Mouse (Mus musculus) CH12.LX (cell line): ENCODE data around the gene Slc44a5. TPM values are rescaled to one million over a fixed set of nuclear protein-coding genes. Genes with fewer than 3 reads are reported as not detected.

Source experiments
- DNase-seq: peaks from one replicate; pipeline ENCODE4 v3.0.0-alpha.2; 2013; ENCODE audit errors: extremely low read depth
- H3K27ac ChIP-seq: 2 replicates; pipeline ENCODE4 v1.5.1; 2012; ENCODE audit warnings: low read depth, mild to moderate bottlenecking, control low read depth, moderate library complexity; ENCODE audit not compliant: insufficient read depth
- H3K27me3 ChIP-seq: replicated peaks from 2 replicates; pipeline ENCODE3; 2012; ENCODE audit warnings: inconsistent platforms
- H3K36me3 ChIP-seq, 2 experiments: replicated peaks in 1 of 2; 2 replicates each; pipeline versions ENCODE3 to v1.6.1; 2012; ENCODE audit warnings: inconsistent platforms in 1 of 2, low read length in 1 of 2, mild to moderate bottlenecking in 1 of 2, mixed read lengths in 1 of 2, moderate library complexity in 1 of 2; ENCODE audit not compliant: control insufficient read depth in 1 of 2, insufficient read depth in 1 of 2
- H3K4me1 ChIP-seq, 2 experiments: 2 replicates each; pipeline ENCODE4 v1.6.1; 2012; ENCODE audit warnings: inconsistent platforms in 1 of 2, moderate library complexity in 1 of 2; ENCODE audit not compliant: insufficient read depth in 2 of 2, control insufficient read depth in 1 of 2
- H3K4me2 ChIP-seq: 2 replicates; pipeline ENCODE4 v1.6.1; 2012; ENCODE audit warnings: low read depth, mild to moderate bottlenecking, control low read depth; ENCODE audit not compliant: poor library complexity, insufficient read depth, severe bottlenecking
- H3K4me3 ChIP-seq, 3 experiments: fragments of 150-350 bp in 1 of 3; sonication (generic) in 1 of 3; replicated peaks in 1 of 3; 2 replicates each; pipeline versions ENCODE3 to v1.5.1; 2011 to 2012; ENCODE audit warnings: low read depth in 2 of 3, low read length in 2 of 3, mild to moderate bottlenecking in 2 of 3, moderate library complexity in 2 of 3, control low read depth in 1 of 3, improper control_type of control experiment in 1 of 3, inconsistent platforms in 1 of 3, mixed read lengths in 1 of 3; ENCODE audit not compliant: poor library complexity in 1 of 3
- H3K79me2 ChIP-seq: replicated peaks from 2 replicates; pipeline ENCODE4 v1.6.1; 2012; ENCODE audit warnings: mild to moderate bottlenecking, moderate library complexity; ENCODE audit not compliant: control insufficient read depth, poor library complexity, insufficient read depth, severe bottlenecking; ENCODE audit errors: extremely low read depth
- H3K9ac ChIP-seq: 2 replicates; pipeline ENCODE4 v1.6.1; 2012; ENCODE audit warnings: low read depth, mild to moderate bottlenecking, control low read depth, moderate library complexity; ENCODE audit not compliant: insufficient read depth
- H3K9me3 ChIP-seq: replicated peaks from 2 replicates; pipeline ENCODE3; 2012; ENCODE audit warnings: low read length, inconsistent platforms, mixed read lengths
- BHLHE40 ChIP-seq: IDR thresholded peaks from 2 replicates; pipeline ENCODE4 v1.6.1; 2011; ENCODE audit warnings: mild to moderate bottlenecking, low read depth, low read length, improper control_type of control experiment
- E2F4 ChIP-seq: IDR thresholded peaks from 2 replicates; pipeline ENCODE4 v1.6.1; 2011; ENCODE audit warnings: low read depth, low read length, improper control_type of control experiment; ENCODE audit not compliant: insufficient replicate concordance
- ELF1 ChIP-seq: IDR thresholded peaks from 2 replicates; pipeline ENCODE4 v1.6.1; 2014; ENCODE audit warnings: low read depth, mild to moderate bottlenecking, inconsistent platforms, low read length, improper control_type of control experiment
- EP300 ChIP-seq: IDR thresholded peaks from 2 replicates; pipeline ENCODE4 v1.6.1; 2011; ENCODE audit warnings: low read length, improper control_type of control experiment
- ETS1 ChIP-seq: conservative IDR thresholded peaks from 2 replicates; pipeline ENCODE4 v1.6.1; 2012; ENCODE audit warnings: low read depth, mild to moderate bottlenecking, inconsistent platforms, low read length, improper control_type of control experiment, moderate library complexity
- GABPA ChIP-seq: IDR thresholded peaks from 2 replicates; pipeline ENCODE4 v1.6.1; 2012; ENCODE audit warnings: low read depth, low read length, improper control_type of control experiment, inconsistent platforms; ENCODE audit not compliant: insufficient replicate concordance
- HCFC1 ChIP-seq: IDR thresholded peaks from 2 replicates; pipeline ENCODE4 v1.6.1; 2012; ENCODE audit warnings: low read depth, mild to moderate bottlenecking, inconsistent platforms, low read length, improper control_type of control experiment
- IRF4 ChIP-seq: IDR thresholded peaks from 2 replicates; pipeline ENCODE4 v1.6.1; 2014; ENCODE audit warnings: low read depth, mild to moderate bottlenecking, inconsistent platforms, low read length, improper control_type of control experiment
- JUN ChIP-seq: IDR thresholded peaks from 2 replicates; pipeline ENCODE4 v1.6.1; 2011; ENCODE audit warnings: low read depth, mild to moderate bottlenecking, low read length, improper control_type of control experiment, moderate library complexity; ENCODE audit not compliant: insufficient read depth
- JUND ChIP-seq: conservative IDR thresholded peaks from 2 replicates; pipeline ENCODE4 v1.6.1; 2011; ENCODE audit warnings: low read depth, low read length, improper control_type of control experiment
- KAT2A ChIP-seq: IDR thresholded peaks from 2 replicates; pipeline ENCODE4 v1.6.1; 2012; ENCODE audit warnings: low read length, improper control_type of control experiment, inconsistent platforms; ENCODE audit not compliant: insufficient replicate concordance
- MAFK ChIP-seq: IDR thresholded peaks from 2 replicates; pipeline ENCODE4 v1.6.1; 2011; ENCODE audit warnings: low read length, improper control_type of control experiment; ENCODE audit not compliant: insufficient replicate concordance
- MAX ChIP-seq: IDR thresholded peaks from 2 replicates; pipeline ENCODE4 v1.6.1; 2011; ENCODE audit warnings: low read length, improper control_type of control experiment
- MAZ ChIP-seq: IDR thresholded peaks from 2 replicates; pipeline ENCODE4 v1.6.1; 2012; ENCODE audit warnings: low read depth, mild to moderate bottlenecking, inconsistent platforms, low read length, improper control_type of control experiment, moderate library complexity
- MEF2A ChIP-seq: IDR thresholded peaks from 2 replicates; pipeline ENCODE4 v1.6.1; 2014; ENCODE audit warnings: low read depth, mild to moderate bottlenecking, inconsistent platforms, low read length, improper control_type of control experiment, borderline replicate concordance
- MXI1 ChIP-seq: IDR thresholded peaks from 2 replicates; pipeline ENCODE4 v1.6.1; 2011; ENCODE audit warnings: mild to moderate bottlenecking, low read depth, low read length, improper control_type of control experiment
- NELFE ChIP-seq: IDR thresholded peaks from 2 replicates; pipeline ENCODE4 v1.6.1; 2011; ENCODE audit warnings: low read depth, low read length, improper control_type of control experiment
- PAX5 ChIP-seq: IDR thresholded peaks from 2 replicates; pipeline ENCODE4 v1.6.1; 2012; ENCODE audit warnings: low read length, inconsistent platforms, mixed read lengths
- POLR2A ChIP-seq: IDR thresholded peaks from 2 replicates; pipeline ENCODE4 v1.6.1; 2011; ENCODE audit warnings: low read depth, mild to moderate bottlenecking, improper control_type of control experiment, low read length
- POLR2AphosphoS2 ChIP-seq: IDR thresholded peaks from 2 replicates; pipeline ENCODE4 v1.6.1; 2011; ENCODE audit warnings: low read depth, low read length, improper control_type of control experiment
- RAD21 ChIP-seq: IDR thresholded peaks from 2 replicates; pipeline ENCODE4 v1.6.1; 2011; ENCODE audit warnings: low read depth, mild to moderate bottlenecking, low read length, improper control_type of control experiment, moderate library complexity
- SMC3 ChIP-seq: IDR thresholded peaks from 2 replicates; pipeline ENCODE4 v1.6.1; 2011; ENCODE audit warnings: low read depth, low read length, improper control_type of control experiment
- TBP ChIP-seq: conservative IDR thresholded peaks from 2 replicates; pipeline ENCODE4 v1.6.1; 2011; ENCODE audit warnings: low read depth, low read length, improper control_type of control experiment
- TCF12 ChIP-seq: IDR thresholded peaks from 2 replicates; pipeline ENCODE4 v1.6.1; 2014; ENCODE audit warnings: low read depth, mild to moderate bottlenecking, inconsistent platforms, low read length, improper control_type of control experiment
- UBTF ChIP-seq: IDR thresholded peaks from 2 replicates; pipeline ENCODE4 v1.6.1; 2012; ENCODE audit warnings: low read depth, mild to moderate bottlenecking, inconsistent platforms, low read length, improper control_type of control experiment, moderate library complexity
- USF1 ChIP-seq: IDR thresholded peaks from 2 replicates; pipeline ENCODE4 v1.6.1; 2014; ENCODE audit warnings: low read depth, mild to moderate bottlenecking, inconsistent platforms, low read length, improper control_type of control experiment
- USF2 ChIP-seq: conservative IDR thresholded peaks from 2 replicates; pipeline ENCODE4 v1.6.1; 2011; ENCODE audit warnings: low read depth, low read length, improper control_type of control experiment
- ZC3H11A ChIP-seq: IDR thresholded peaks from 2 replicates; pipeline ENCODE4 v1.6.1; 2012; ENCODE audit warnings: low read depth, mild to moderate bottlenecking, inconsistent platforms, low read length, improper control_type of control experiment
- ZMIZ1 ChIP-seq: IDR thresholded peaks from 2 replicates; pipeline ENCODE4 v1.6.1; 2012; ENCODE audit warnings: low read depth, mild to moderate bottlenecking, inconsistent platforms, low read length, improper control_type of control experiment
- ZNF384 ChIP-seq: IDR thresholded peaks from 2 replicates; pipeline ENCODE4 v1.6.1; 2012; ENCODE audit warnings: low read depth, low read length, improper control_type of control experiment, inconsistent platforms
- dilution Hi-C: fragments of 300-500 bp; cut with MboI; formaldehyde crosslinking; loops from 2 replicates; pipeline ENCODE4 v1.14.3; 2020; ENCODE audit warnings: low sequenced_read_pairs; ENCODE audit not compliant: extremely low pct_unique_long_range_greater_than_20kb, extremely low pct_ligation_motif_present
- in situ Hi-C: fragments of 300-500 bp; cut with MboI; formaldehyde crosslinking; loops from 3 replicates; pipeline ENCODE4 v1.14.3; 2019; ENCODE audit warnings: low sequenced_read_pairs, low pct_ligation_motif_present, low pct_unique_long_range_greater_than_20kb, mixed read lengths
- polyA plus RNA-seq: library from polyadenylated mRNA; unstranded; fragments of >175 nt; gene quantifications from 2 replicates; pipeline ENCODE4 v1.2.1, GENCODE M21; 2012; ENCODE audit warnings: low read depth; ENCODE audit not compliant: insufficient read length
- total RNA-seq, 2 experiments: library from RNA; depleted of rRNA; stranded (reverse); fragments of 300-350 nt in 1 of 2; fragments of >200 nt in 1 of 2; gene quantifications; 2 replicates each; pipeline ENCODE4 v1.2.3; 2012 to 2014

Slc44a5 gene
- total and polyA plus RNA-seq, 3 experiments = not detected

DNA sequence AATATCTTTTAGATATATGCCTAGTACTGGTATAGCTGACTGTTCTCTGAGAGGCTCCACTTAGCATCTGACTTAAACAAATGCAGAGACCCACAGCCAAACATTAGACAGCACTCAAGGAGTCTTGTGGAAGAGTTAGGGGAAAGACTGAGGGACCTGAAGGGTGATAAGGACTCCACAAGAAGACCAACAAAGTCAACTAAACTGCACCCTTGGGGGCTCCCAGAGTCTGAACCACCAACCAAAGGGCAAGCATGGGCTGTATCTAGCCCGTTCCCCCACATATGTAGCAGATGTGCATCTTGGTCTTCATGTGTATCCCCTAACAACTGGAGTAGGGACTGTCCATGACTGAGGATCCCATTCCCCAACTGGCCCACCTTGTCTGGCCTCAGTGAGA is 271.7 kb downstream of the Slc44a5 start:
- no peak for DNase-seq
- Histone ChIP-seq H3K36me3 (no peaks in the 10 kb centered on the region), H3K27ac (no peak overlapping the region), H3K4me1 (no peaks in the 10 kb centered on the region), H3K27me3 (no peaks in the 10 kb centered on the region), H3K9me3 (peaks cover 12% of the 10 kb centered on the region), H3K9ac (no peak overlapping the region), H3K79me2 (no peaks in the 10 kb centered on the region), H3K4me2 (no peak overlapping the region), H3K4me3 (no peak overlapping the region)
- TF ChIP-seq E2F4 (no peak), NELFE (no peak), ZMIZ1 (no peak), RAD21 (no peak)
- in situ Hi-C loops (no loop called here), dilution Hi-C loops (no loop called here)

- dilution Hi-C loops = no loop called here
- no peak overlapping the region for H3K4me3 ChIP-seq
Observed at GRCm38 (mm10) chr3:154251486-154251885, 278.2 kb downstream of the Slc44a5 start.

DNA sequence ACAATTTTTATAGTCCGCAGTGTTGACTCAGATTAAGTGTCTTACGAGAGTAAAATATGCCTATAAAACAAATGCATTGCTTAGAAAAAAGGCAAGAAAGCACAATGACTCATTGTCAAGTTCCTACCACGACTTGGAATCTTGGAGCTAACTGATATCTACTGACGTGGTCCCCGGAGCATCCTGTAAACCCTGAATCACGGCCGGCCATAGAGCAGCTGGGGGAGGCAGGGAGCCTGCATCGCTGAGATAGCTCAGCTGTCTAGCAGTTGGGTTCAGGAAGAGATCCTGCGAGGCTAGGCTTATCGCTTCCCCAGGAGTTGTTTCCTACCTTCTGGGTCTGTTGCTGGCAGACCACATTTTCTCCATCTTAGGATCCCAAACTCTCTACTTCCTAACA is 279.0 kb downstream of the Slc44a5 start:
- TF ChIP-seq EP300 (no peak), PAX5 (no peak), NELFE (no peak), USF1 (no peak), JUN (no peak), MEF2A (no peak), RAD21 (no peak), GABPA (no peak), SMC3 (no peak), UBTF (no peak), ETS1 (no peak), ZNF384 (no peak), POLR2AphosphoS2 (no peak), KAT2A (no peak), IRF4 (no peak), POLR2A (no peak), MAFK (no peak), TCF12 (no peak), BHLHE40 (no peak)
- TF ChIP-seq, all 38 proteins: peak for 0
- Histone ChIP-seq H3K36me3 (no peaks in the 10 kb centered on the region), H3K9ac (no peak overlapping the region), H3K4me2 (no peak overlapping the region), H3K79me2 (no peaks in the 10 kb centered on the region), H3K9me3 (no peaks in the 10 kb centered on the region), H3K27me3 (no peaks in the 10 kb centered on the region), H3K4me3 (no peak overlapping the region), H3K27ac (no peak overlapping the region), H3K4me1 (no peaks in the 10 kb centered on the region)
- dilution Hi-C loops (no loop called here), in situ Hi-C loops (no loop called here)
- DNase-seq = no peak

More at GRCm38 (mm10) chr3:154251486-154251885, 278.2 kb downstream of the Slc44a5 start:
- H3K4me1 ChIP-seq = no peaks in the 10 kb centered on the region
- no peak overlapping the region for H3K4me2 ChIP-seq
- no peaks in the 10 kb centered on the region for H3K79me2 ChIP-seq
- in situ Hi-C loops = no loop called here
- no peak overlapping the region for H3K9ac ChIP-seq
- H3K27me3 ChIP-seq = no peaks in the 10 kb centered on the region
- H3K36me3 ChIP-seq = no peaks in the 10 kb centered on the region
- H3K27ac ChIP-seq = no peak overlapping the region
- no peak for TF ChIP-seq POLR2AphosphoS2
- TF ChIP-seq ZC3H11A = no peak
- TF ChIP-seq JUND = no peak
- no peak for TF ChIP-seq MAZ
- TF ChIP-seq MXI1 = no peak
- TF ChIP-seq MAFK = no peak
- no peak for TF ChIP-seq EP300
- no peak for TF ChIP-seq ELF1
- no peak for TF ChIP-seq USF1
- no peak for TF ChIP-seq UBTF
- no peak for TF ChIP-seq JUN
- TF ChIP-seq USF2 = no peak
- TF ChIP-seq MAX = no peak
- TF ChIP-seq TCF12 = no peak
- TF ChIP-seq HCFC1 = no peak
- no peak for TF ChIP-seq TBP
- no peak for DNase-seq
- peaks cover 4% of the 10 kb centered on the region for H3K9me3 ChIP-seq
